Mouse (Mus musculus) mammary gland, adult 2 months (tissue): Measurements from ENCODE around the gene Rgr. TPM values are rescaled to one million over a fixed set of nuclear protein-coding genes. Genes with fewer than 3 reads are reported as not detected.

Experiments used
- polyA plus RNA-seq: library from polyadenylated mRNA; depleted of rRNA; stranded (reverse); fragments of >200 nt; gene quantifications from 2 replicates; pipeline ENCODE4 v1.2.3, GENCODE M21; 2012; ENCODE audit warnings: low replicate concordance; rRNA removed

Gene Rgr
- polyA plus RNA-seq: 1.6 and 1.8 TPM in 2 replicates

DNA sequence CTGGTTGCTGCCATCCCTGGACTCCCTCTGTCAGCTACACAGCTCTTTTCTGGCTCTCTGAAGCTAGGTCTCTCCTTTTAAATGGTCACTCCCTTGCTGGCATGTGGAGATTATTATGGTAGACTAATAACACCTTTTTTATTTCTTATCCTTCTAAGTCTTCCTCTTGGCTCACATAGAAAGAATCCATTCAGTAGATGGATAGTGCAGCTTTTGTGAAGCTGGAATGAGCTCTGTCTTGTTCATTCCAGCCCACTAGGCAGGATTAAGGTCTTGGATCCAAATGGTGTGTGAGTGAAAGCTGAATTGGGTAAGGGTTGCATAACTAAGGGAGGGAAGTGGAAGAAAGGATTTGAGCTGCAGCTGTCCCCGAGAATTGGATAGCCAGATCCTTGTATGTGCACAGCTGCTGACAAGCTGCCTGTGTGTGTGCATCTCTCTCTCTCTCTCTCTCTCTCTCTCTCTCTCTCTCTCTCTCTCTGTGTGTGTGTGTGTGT lies at the start of gene Rgr:
Rgr (minus strand) TSS at position 51 of the 497 bp plus-strand sequence.

DNA sequence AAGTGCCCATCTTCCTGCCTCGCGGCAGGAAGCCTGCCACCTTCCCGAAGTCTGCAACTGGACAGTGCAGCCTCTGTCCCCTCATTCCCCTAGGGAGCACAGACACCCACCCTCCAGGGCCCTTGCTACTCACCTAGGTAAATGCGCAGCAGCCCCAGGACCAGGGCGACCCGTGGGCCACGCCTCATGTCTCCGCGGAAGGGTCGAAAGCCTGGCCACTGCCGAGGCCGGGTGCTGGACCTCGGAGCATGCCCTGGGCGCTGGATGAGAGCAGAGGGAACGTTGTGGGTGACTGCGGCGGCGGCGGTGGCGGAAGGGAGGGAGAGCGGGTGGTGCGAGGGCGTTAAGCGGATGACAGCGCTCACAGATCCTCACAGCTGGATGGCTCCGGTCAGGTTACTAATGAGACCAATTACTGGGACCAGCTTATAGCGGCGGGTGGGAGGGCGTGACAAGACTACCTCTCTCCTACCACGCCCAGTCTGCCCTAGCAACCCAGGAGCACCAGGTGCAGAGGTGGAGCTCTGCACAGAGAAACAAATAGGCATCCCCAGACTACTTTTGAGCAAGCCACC lies 49.3 kb upstream of the Rgr start, which contains the start of gene Cdhr1:
Cdhr1 (minus strand) TSS at position 392 of the 575 bp plus-strand sequence.

GRCm38 (mm10) chr14:37067629-37068028 lies 18.9 kb upstream of the Rgr start, which contains the start of gene Lrit2:
Lrit2 (plus strand) TSS chr14:37067929.

Other genes starting within 250 kb of the Rgr start
- 18.1 and 37.8 TPM in 2 replicates for gene Ccser2, start 80.2 kb downstream of the Rgr start, polyA plus RNA-seq
- 0.03 and 0.05 TPM in 2 replicates for gene Lrit1, start 5.9 kb upstream of the Rgr start, polyA plus RNA-seq
- gene Lrit2, start 19.0 kb upstream of the Rgr start, polyA plus RNA-seq: 0.04 TPM in 1 of 2 replicates, not detected in the other
- 1.4 TPM in 2 replicates for gene Cdhr1, start 49.4 kb upstream of the Rgr start, polyA plus RNA-seq
- 4.3 and 5.8 TPM in 2 replicates for gene 2610528A11Rik, start 65.1 kb upstream of the Rgr start, polyA plus RNA-seq
- 131 and 291 TPM in 2 replicates for gene Ghitm, start 86.3 kb upstream of the Rgr start, polyA plus RNA-seq